Mouse (Mus musculus) limb, embryonic 11.5 days (tissue): ENCODE results near the gene Psors1c2. TPM values are rescaled to one million over a fixed set of nuclear protein-coding genes. Genes with fewer than 3 reads are reported as not detected.

Source experiments
- ATAC-seq: fragments of 200-750 bp; cut with Nextera tagmentation; 2 replicates; pipeline ENCODE4 v1.8.0; 2017; ENCODE audit warnings: low read depth; ENCODE audit not compliant: insufficient number of reproducible peaks, low FRiP score, low TSS enrichment
- DNase-seq: peaks from one replicate; pipeline ENCODE4 v3.0.0-alpha.2; 2015; ENCODE audit warnings: low spot score
- H3K27ac ChIP-seq: fragments of 300-500 bp; sonication (generic); replicated peaks from 2 replicates; pipeline ENCODE4 v1.5.1; 2014; ENCODE audit warnings: low read depth, mild to moderate bottlenecking, low read length
- H3K27me3 ChIP-seq: fragments of 300-500 bp; sonication (generic); 2 replicates; pipeline ENCODE4 v1.6.1; 2014; ENCODE audit warnings: mild to moderate bottlenecking, low read length, mixed read lengths; ENCODE audit not compliant: control insufficient read depth, insufficient read depth
- H3K36me3 ChIP-seq: fragments of 300-500 bp; sonication (generic); 2 replicates; pipeline ENCODE4 v1.6.1; 2014; ENCODE audit warnings: mild to moderate bottlenecking, low read length, moderate library complexity, mixed read lengths; ENCODE audit not compliant: control insufficient read depth, insufficient read depth
- H3K4me1 ChIP-seq: fragments of 300-500 bp; sonication (generic); 2 replicates; pipeline ENCODE4 v1.6.1; 2014; ENCODE audit warnings: low read length, mixed read lengths; ENCODE audit not compliant: control insufficient read depth, insufficient read depth
- H3K4me2 ChIP-seq: fragments of 300-500 bp; sonication (generic); 2 replicates; pipeline ENCODE4 v1.6.1; 2014; ENCODE audit warnings: low read depth, mild to moderate bottlenecking, moderate library complexity; ENCODE audit not compliant: severe bottlenecking
- H3K4me3 ChIP-seq: fragments of 300-500 bp; sonication (generic); 2 replicates; pipeline ENCODE4 v1.5.1; 2014; ENCODE audit warnings: low read depth, low read length
- H3K9ac ChIP-seq: fragments of 300-500 bp; sonication (generic); 2 replicates; pipeline ENCODE4 v1.6.1; 2014; ENCODE audit warnings: mild to moderate bottlenecking, low read length
- H3K9me3 ChIP-seq: fragments of 300-500 bp; sonication (generic); 2 replicates; pipeline ENCODE4 v1.6.1; 2016; ENCODE audit warnings: low read length; ENCODE audit not compliant: control insufficient read depth
- WGBS: fragments of 180-500 bp; shearing (Covaris S2); extraction: QIAGEN DNeasy Blood & Tissue Kit; methylation state at CpG from one replicate; pipeline ENCODE4 v1.1.7; 2014; 5-methylcytosine and 5-hydroxymethylcytosine counted together
- polyA plus RNA-seq: library from polyadenylated mRNA; unstranded; fragments of >200 nt; fragmentation: Nextera tagmentation; extraction: Ambion mirVana; gene quantifications from 2 replicates; pipeline ENCODE4 v1.2.1, GENCODE M21; 2014

Gene Psors1c2
- polyA plus RNA-seq, 1 experiment from 2014 or later, result 0.72 TPM

DNA sequence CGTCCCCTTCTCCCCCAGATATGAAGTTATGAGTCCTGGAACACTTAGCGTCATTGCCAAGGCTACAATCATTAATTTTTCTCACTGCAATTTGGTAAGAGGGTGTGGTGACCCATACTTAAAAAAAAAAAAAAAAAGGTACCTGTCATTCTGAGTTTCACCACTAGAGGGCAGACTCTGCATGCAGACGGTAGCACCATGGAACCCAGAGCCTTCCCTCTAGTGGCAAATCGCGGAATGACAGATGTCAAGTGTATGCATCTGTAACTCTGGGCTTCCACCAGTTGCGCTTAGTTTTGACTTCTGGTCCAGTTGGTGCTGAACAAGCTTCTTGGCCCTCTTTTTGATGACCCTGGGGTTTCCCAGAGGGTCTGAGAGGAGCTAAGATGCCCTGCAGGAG lies 45.2 kb downstream of the Psors1c2 start:
- no peak overlapping the region for H3K4me3 ChIP-seq
- peak; percentile 92 for DNase-seq
- 18% methylated on average over 6 of the region's 6 CpGs for WGBS
- no peaks in the 10 kb centered on the region for H3K9me3 ChIP-seq
- ATAC-seq, result no peak
- no peak overlapping the region for H3K4me2 ChIP-seq
- no peak overlapping the region for H3K27ac ChIP-seq
- H3K36me3 ChIP-seq, result no peaks in the 10 kb centered on the region
- H3K9ac ChIP-seq, result no peak overlapping the region
- 0 out of 2 replicates have a peak, but pooled peaks cover 4% of the 10 kb centered on the region for H3K27me3 ChIP-seq
- H3K4me1 ChIP-seq, result no peaks in the 10 kb centered on the region

DNA sequence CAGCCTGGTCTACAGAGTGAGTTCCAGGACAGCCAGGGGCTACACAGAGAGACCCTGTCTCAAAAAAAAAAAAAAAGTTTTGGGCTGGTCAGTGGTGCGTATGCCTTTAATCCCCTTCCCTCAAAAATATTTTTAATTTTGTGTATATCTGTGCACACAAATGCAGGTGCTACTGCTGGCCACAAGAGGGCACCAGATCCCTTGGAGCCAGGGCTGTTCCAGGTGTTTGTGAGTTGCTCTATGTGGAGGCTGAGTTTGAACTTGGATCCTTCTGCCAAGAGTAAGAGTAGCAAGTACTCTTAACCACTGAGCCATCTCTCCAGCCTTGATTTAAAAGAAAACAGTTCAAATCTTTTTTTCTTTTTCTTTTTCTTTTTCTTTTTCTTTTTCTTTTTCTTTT lies 49.9 kb downstream of the Psors1c2 start:
- no peak for DNase-seq
- ATAC-seq, result no peak
- Histone ChIP-seq H3K9ac (no peak overlapping the region), H3K27ac (no peak overlapping the region), H3K4me1 (no peaks in the 10 kb centered on the region), H3K27me3 (no peaks in the 10 kb centered on the region), H3K36me3 (no peaks in the 10 kb centered on the region), H3K9me3 (no peaks in the 10 kb centered on the region), H3K4me3 (no peak overlapping the region), H3K4me2 (no peak overlapping the region)
- WGBS, result 83% methylated on average over 1 of the region's 1 CpGs

Other genes starting within 250 kb of the Psors1c2 start
- gene H2-Q1, start 212.8 kb upstream of the Psors1c2 start, polyA plus RNA-seq, result not detected in 2 replicates
- 0.16 and 0.31 TPM in 2 replicates for gene H2-Q2, start 191.0 kb upstream of the Psors1c2 start, polyA plus RNA-seq
- gene H2-Q4, start 153.6 kb upstream of the Psors1c2 start, polyA plus RNA-seq, result 3.6 and 4.0 TPM in 2 replicates
- gene H2-Q6, start 108.4 kb upstream of the Psors1c2 start, polyA plus RNA-seq, result 2.5 and 3.1 TPM in 2 replicates
- gene H2-Q7, start 94.0 kb upstream of the Psors1c2 start, polyA plus RNA-seq, result 23.3 and 25.7 TPM in 2 replicates
- gene H2-Q10, start 63.1 kb upstream of the Psors1c2 start, polyA plus RNA-seq, result 0.26 and 0.72 TPM in 2 replicates
- 0.11 TPM in 1 of 2 replicates, not detected in the other for gene Pou5f1, start 27.2 kb upstream of the Psors1c2 start, polyA plus RNA-seq
- gene Tcf19, start 16.4 kb upstream of the Psors1c2 start, polyA plus RNA-seq, result 53.9 and 65.0 TPM in 2 replicates
- 13.2 and 13.6 TPM in 2 replicates for gene Cchcr1, start 16.1 kb upstream of the Psors1c2 start, polyA plus RNA-seq
- not detected in 2 replicates for gene Cdsn, start 18.9 kb downstream of the Psors1c2 start, polyA plus RNA-seq
- gene 2300002M23Rik, start 34.2 kb downstream of the Psors1c2 start, polyA plus RNA-seq, result not detected in 2 replicates
- not detected in 2 replicates for gene Sfta2, start 68.3 kb downstream of the Psors1c2 start, polyA plus RNA-seq
- not detected in 2 replicates for gene Gm9573, start 93.4 kb downstream of the Psors1c2 start, polyA plus RNA-seq
- not detected in 2 replicates for gene Mucl3, start 110.5 kb downstream of the Psors1c2 start, polyA plus RNA-seq
- 17.6 and 17.9 TPM in 2 replicates for gene Vars2, start 134.4 kb downstream of the Psors1c2 start, polyA plus RNA-seq
- gene Gtf2h4, start 140.5 kb downstream of the Psors1c2 start, polyA plus RNA-seq, result 56.7 and 57.0 TPM in 2 replicates
- 14.7 and 17.6 TPM in 2 replicates for gene Ddr1, start 171.4 kb downstream of the Psors1c2 start, polyA plus RNA-seq